Mouse (Mus musculus): ENCODE measurements around the gene Tmem222.

DNA sequence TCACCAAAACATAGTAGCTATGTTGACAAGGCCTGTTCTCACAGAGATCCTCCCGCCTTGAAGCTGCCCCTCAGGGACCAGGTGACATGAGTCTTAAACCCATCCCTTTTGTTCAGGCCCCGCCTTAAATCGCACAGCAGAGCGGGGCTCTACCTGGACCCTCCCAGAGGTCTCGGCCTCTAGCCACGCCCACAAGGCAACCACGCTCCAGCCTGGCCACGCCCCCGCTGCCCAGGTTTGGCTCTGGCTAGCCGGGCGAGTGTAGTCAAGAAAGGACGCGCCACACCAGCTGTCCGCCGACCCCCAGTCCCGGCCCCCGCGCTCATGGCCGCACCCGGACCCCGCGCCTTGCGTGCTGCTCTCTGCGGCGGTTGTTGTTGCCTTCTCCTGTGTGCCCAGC, 56.9 kb downstream of the Tmem222 start:
- TF ChIP-seq CTCF (IDR thresholded peaks at IDR 0.05) (no peak), EP300 (IDR thresholded peaks at IDR 0.05) (no peak)

Data from lung, postnatal 0 days (tissue).